Mouse (Mus musculus) embryo, embryonic 9.5 days (tissue): ENCODE measurements around the gene Fgd3.

Experiments used
- DNase-seq: peaks from one replicate; pipeline ENCODE4 v3.0.0-alpha.2; 2017; ENCODE audit errors: extremely low spot score

Fgd3 gene

GRCm38 (mm10) chr13:49320040-49320439 lies at the start of gene Fgd3:
TSS of gene Fgd3 (minus strand) at chr13:49320311.
- DNase-seq = peak; percentile 79

DNA sequence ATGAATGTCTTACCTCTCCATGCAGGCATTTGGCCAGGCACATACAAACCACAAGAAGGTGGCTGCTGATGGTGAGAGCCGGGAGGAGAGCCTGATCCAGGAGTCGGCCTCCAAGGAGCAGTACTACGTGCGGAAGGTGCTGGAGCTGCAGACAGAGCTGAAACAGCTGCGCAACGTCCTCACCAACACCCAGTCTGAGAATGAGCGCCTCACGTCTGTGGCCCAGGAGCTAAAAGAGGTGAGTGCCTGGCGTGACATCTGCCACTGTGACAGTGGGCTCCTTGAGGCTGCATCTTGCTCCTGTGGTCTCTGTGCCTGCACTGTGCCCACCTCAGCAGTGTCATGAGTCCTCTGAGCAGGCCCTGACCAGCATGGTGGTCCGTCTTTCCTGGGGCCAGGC lies 49.3 kb upstream of the Fgd3 start:
- no peak for DNase-seq

GRCm38 (mm10) chr13:49367657-49368440 lies 47.7 kb upstream of the Fgd3 start:
- DNase-seq = no peak

- DNase-seq = no peak
These were observed 44.6 kb upstream of the Fgd3 start for GRCm38 (mm10) chr13:49364716-49365115.

- DNase-seq = no peak
These were observed 42.7 kb upstream of the Fgd3 start for GRCm38 (mm10) chr13:49362804-49363203.

DNA sequence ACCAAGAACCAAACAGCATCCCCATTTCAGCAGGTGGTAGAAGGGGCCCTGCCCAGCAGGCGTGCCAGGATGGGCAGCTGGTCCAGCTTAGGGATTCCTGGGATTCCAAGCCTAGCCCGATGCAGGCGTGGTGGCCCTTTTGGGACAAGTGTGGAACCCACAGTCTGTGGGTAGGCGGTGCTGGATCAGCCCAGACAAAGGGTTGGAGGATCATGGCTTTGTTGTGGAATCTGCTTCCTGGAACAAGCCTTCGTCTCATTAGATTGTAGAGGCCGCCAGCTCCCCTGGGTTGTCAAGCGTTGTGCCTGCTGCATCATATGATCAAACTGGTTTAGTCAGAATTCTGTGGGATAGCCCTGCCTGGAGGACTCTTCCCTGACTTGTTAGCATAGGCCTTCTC lies 42.3 kb upstream of the Fgd3 start:
- DNase-seq = no peak

DNA sequence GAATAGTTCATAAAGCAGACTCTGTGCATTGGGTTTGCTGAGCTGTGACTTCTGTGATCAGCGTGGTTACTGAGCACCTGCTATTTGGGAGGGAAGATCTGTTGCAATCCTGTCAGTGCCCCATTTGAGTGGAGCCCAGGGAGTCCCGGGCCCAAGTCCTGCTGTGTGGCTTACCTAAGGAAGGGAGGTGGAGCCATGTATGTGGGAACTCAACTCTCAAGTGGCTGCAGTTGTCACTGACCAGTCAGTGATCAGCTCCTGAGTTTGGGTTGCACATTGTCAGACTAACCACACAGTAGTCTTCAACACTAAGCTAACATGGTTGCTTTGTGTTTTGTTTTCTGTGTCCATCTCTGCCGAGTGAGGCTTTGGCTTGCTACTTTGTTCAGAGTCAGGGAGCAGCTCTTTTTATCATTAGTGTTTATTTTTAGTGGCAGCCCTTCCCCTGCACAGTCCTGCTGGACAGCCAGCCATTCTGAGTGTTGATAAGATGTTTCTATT lies 40.8 kb upstream of the Fgd3 start:
- no peak for DNase-seq

DNA sequence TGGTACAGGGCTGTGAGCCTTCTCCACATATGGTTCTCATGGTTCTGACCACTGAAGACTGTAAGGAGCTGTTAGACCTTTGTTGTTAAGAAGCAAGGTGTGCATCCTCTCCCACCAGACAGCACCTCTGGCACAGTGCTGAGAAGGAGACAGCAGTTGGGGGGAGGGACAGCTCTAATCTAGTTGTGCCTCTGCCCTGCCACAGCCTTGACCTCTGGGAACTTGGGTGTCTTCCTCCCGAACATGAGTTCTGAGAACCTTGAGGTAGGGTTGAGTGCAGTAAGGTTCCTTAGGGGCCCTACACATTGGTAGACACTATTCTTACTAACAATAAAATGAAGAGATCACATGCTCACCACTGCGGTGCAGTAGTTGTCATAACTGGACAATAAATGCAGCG lies 38.1 kb upstream of the Fgd3 start:
- DNase-seq = no peak

- DNase-seq = no peak
These were observed 37.4 kb upstream of the Fgd3 start for GRCm38 (mm10) chr13:49357367-49358026.

DNA sequence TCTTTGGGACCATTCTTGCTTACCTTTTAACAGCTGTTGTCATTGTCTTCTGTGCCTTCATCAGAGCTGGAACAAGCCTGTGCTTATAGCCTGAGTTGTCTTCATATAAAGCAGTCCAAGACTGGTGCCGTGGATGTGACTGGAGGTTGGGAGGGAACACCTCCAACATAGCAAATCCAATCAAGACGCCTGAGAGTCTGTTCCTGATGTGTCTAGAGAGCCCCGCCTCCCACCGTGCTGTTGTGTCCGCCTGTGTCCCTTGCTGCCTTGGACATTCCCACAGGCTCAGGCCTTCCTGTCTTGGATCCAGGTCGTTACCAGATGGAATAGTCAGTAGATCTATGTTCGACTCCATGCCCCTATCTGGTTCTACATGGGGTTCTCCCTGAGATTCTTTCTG lies 36.0 kb upstream of the Fgd3 start:
- no peak for DNase-seq

GRCm38 (mm10) chr13:49355461-49356061 lies 35.5 kb upstream of the Fgd3 start:
- DNase-seq = no peak

GRCm38 (mm10) chr13:49353991-49354507 lies 33.9 kb upstream of the Fgd3 start:
- DNase-seq = no peak

DNA sequence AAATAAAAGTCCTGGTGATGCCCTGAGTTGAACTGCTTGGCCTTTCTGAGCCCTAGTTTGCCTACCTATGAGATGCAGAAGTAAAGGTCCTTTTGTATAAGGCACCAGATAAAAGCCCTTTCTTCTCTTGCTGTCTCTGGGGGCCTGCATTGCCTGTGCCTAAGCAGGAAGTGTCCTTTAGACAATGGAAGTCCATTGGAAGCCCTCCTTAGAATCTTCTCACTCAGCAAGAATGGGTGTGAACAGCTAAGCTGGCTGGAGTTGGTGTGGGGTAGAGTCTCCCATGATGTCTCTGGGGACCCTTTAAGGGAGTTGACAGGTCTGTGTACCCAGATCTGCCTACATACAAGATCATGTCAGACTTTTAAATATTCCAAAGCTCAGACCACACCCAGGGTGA lies 33.3 kb upstream of the Fgd3 start:
- DNase-seq = no peak

DNA sequence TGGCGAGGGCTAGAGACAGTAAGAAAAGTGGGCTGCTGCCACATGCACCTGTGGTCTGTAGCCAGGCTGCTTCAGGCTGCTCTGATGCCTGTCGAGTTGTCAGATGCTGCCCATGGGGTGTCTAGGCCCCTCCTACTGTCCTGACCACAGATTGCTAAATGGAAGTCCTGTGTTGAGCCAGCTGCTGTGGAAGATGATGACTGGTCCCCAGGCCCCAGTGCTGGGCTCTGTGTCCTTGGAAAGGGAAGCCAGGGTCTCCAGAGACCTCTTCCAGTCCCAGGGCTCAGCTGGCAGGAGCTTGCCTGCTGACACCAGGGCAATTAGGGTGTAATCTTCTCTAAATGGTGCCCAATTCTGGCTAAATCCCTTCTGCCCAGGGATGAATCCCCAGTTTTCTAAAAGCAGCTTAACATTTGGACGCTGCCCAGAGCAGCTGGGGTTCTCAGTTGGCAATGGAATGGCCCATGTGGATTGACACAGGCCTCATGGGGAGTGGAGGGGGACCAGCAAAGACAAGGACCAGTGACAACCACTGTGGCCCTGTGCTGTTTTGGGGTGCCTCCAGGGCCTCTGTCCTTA lies 32.6 kb upstream of the Fgd3 start:
- DNase-seq = no peak

DNA sequence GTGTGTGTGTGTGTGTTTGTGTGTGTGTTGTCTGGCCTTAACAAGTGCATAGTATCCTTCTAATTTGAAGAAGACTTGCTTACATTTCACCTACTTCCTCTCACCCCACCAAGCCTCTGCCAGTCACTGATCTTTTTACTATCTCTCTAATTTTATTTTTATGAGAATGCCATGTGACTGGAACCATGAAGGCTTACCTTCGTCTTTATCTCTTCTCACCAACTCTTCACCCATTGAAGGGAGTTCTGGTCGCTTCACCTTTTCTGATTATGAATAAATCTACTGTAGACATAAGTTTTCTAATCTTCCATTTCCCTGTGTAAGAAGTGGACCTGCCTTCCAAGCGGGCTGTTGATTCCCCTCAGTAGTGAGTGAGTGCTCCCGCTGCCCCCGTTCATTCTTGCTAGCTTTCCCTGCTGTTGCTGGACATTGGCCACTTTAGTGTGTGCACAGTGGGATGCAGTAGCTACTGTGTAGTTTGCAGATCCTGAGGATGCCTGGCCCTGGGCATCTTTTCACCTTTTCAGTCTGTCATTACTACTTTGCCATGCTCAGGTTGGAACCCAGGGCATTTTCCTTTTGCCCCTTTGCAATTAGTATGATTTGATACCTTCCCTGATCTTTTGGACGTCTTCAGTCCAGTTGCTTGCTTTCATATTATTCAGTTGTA lies 29.9 kb upstream of the Fgd3 start:
- DNase-seq = no peak

DNA sequence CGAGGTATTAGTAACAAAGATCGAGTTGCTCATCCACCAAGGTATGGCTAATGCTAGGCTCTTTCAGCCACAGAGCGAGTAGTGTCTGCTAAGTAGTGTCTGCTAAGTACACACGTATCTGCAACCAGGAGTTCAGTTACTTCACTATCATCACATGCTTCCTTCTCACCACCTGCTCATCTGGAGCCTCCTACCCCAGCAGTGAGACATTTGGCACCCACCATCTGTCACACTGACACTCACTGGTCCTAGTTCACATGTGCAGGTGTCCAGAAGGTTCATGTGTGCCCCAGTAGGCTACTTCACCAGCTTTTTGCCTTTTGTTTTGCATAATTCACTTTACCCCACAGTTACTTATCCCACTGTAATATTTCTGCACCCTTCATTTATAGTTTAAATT lies 29.2 kb upstream of the Fgd3 start:
- DNase-seq = no peak

DNA sequence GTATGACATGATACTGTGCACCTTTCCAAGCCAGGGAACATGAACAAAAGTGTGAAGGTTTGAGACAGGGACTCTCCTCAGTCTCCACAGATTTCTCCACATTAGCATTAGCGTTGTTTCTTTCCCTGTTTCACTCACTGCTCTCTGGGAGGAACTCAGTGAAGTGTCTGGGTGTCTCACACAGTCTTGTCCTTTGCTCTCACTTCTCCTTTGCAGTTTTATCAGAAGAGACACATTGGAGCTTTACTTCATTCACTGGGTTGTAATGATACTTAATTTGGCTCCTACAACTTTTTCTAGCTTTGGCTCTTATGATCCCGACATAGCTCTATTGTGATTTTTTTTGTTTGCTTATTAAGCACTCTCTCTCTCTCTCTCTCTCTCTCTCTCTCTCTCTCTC lies 28.4 kb upstream of the Fgd3 start:
- no peak for DNase-seq

- no peak for DNase-seq
These were observed 25.4 kb upstream of the Fgd3 start for GRCm38 (mm10) chr13:49345476-49345875.

- DNase-seq = no peak
These were observed 24.5 kb upstream of the Fgd3 start for GRCm38 (mm10) chr13:49344567-49344966.

- no peak for DNase-seq
These were observed 22.6 kb upstream of the Fgd3 start for GRCm38 (mm10) chr13:49342723-49343100.

DNA sequence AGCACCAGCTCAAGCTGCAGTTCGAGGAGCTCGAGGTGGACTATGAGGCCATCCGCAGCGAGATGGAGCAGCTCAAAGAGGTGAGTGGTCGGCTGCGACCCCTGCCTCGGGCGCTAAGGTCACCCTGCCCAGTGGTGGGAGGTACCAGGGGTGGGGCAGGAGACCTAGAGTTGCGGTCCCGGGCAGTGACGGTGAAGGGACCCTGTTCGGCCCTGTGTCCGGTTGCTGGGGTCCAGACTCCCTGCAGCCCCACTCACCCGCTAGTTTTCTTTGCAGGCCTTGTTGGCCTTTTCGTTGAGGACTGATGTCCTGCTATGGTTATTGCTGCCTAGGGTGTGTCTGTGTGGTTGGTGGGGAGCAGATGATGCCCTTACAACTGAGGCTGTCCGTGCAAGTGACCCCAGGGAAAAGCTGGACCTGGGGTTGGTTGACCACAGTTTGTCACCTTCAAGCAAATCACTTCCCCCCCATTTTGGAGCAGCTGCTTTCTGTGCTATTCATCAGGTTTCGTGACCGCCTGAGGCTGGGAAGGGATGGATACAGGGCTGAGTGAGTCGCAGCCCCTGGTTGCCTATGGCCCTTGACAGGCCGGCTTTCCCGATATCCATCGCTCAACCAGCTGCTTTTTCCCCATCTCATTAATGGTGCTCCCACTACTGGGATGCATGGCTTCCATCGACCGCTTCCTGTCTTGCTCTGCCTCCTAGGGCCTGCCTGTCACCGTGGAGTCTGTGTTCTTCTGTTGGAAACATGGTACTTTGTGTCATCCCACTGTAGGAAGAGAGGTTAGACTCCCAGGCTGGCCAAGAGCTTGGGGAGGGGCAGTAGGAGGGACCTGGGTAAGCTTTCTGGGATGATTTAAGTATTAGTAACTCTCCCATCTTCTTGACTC lies 22.0 kb upstream of the Fgd3 start:
- no peak for DNase-seq
